Mouse (Mus musculus): ENCODE results near the gene Myom3.
"Not testable (repeated sequence)": the region's sequence is repeated elsewhere in the genome, so short reads cannot be mapped to it uniquely, and the experiment has no call there.

The Myom3 gene

DNA sequence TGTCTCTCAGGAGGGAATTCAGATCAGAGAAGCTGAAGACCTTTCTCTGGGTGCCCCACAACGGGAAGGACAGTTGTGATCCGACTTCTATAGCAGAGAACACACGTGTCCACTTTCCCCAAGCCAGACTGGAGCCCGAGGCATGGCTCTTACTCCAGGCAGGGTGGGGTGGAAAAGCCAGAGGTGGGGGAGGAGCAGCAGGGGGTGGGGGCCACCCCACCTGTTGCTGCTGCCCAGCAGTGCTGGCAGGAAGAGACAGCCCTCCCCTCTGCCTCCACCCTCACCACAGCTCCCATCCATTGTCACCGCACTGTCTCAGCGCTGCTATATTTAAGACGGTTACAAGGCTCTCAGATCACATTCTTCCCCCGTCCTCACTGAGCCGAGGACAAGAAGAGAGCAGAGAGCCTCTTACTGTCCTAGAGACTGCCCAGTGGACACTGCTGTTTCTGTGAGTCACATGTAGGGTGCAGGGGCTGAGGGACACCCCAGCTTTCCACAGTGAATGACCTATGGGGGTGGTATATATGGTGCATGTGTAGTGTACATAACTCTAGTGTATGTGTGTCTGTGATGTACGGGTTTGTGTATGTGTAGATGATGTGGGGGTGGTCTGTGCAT lies at the start of gene Myom3:
Gene Myom3 (plus strand): TSS at position 360 of the 621 bp plus-strand sequence.
- no peak for DNase-seq

DNA sequence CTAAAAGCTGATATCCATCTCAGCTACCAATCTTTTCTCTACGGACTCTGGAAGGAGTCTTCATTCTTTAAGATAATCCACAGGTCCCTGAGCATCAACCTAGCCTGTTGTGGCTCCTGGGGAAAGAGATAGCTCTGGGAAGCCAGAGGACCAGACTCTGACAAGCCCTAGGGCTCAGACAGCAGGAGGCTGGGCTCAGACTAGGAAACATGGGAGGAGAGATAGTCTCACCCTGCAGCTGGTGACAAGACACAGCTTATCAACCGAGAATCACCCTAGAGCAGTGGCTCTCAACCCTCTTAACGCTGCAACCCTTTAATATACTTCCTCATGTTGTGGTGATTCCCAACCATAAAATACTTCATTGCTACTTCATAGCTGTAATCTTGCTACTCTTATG lies 49.1 kb upstream of the Myom3 start:
- no peak for DNase-seq

DNA sequence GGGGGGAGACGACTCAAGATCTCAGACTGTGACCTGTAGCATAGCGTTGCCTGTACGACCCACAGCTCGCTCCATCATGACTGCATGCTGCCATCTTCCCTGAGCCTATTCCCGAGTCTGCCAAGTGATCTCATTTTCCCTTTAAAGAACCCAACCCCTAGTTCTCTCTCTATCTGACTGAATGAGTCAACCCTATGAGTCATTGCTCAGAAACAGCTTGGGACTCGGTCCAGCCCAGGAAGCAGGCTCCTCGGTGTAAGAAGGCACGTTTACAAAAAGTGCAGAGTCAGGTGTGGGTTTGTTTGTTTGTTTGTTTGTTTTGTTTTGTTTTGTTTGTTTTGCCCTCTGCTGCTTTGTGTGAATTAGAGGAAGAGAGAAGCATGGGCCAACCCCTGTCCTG lies 44.7 kb upstream of the Myom3 start:
- DNase-seq, result no peak

DNA sequence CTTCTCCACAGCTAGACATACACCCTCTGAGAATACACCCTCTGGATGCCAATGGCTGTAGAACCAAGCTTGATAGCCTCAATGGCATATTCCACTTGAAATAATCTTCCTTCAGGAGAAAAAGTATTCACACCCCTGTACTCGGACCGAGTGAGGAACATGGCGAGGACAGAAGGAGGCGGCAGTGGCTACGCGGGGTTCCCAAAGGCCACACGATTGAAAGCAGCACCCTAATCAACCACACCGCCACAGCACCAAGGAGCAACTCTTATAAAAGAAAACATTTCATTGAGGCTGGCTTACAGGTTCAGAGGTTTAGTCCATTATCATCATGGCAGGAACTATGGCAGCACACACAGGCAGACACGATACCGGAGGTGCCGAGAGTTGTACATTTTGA lies 43.1 kb upstream of the Myom3 start:
- not testable (repeated sequence) for DNase-seq

DNA sequence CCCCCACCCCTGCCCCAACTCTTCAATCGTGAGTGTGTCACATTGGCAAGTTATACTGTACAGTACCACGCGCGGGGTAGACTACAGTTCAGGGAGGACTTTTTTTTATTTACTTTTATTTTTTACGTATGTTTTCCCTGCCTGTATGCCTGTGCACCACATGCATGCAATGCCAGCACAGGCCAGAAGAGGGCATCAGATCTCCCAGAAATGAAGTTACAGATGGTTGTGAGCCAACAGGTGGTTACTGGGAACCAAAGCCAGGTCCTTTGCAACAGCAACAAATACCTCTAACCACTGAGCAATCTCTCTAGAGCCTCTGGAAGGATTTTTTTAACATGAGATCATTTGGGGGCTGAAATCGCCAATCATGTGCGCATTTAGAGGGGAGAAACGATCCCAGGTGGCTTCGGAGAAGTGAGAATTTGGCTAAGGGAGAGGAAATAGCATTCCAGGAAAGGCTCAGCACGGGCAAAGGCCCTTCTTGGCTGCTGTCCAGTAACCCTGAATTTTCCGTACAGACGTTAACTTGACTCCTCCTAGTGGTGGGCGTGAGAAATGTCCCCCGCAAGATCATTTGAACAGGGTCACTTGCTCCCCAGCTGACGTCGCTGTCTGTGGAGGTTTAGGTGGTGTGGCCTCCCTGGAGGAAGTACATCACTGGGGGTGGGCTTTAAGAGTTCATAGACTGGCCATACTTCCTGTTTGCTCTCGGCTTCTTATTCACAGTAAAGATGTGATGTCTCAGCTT lies 36.8 kb upstream of the Myom3 start:
- no peak for DNase-seq

DNA sequence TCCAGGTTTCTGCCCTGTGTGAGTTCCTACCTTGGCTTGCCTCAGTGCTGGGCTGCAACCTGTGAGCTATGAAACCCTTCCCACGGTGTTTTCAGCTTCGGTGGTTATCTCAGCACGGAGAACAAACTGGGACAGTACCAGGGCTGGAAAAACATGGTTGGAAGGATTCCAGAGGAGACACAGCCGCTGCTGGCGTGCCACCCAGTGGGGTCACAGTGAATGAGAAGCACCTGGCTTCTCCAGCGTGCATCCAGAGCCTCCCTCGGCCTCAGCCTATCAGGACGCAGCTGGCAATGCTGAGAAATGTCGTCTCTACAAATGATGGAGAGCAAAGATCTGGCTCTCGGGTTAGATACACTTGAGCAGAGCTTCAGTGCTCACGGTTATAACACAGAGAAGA lies 33.1 kb upstream of the Myom3 start:
- peak; percentile 39 to 51 for DNase-seq

DNA sequence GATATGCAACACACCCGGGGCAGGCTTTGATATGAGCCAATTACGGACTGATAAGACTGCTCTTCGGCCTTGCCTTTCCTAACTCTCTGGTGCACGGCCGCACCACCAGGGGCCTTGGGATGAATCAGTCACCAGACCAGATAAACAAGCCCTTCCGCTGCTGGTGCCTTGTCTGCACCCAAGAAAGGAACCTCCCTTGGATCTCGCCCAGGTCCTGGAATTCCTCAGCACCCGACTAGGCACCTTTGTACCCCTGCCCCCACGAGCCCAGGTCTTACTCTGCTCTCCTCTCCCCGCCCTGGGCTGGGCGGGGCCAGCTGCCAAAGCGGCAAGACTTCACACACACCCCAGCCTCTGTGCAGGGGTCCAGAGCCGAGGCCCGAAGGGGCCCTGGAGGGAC lies 31.7 kb upstream of the Myom3 start, which contains the start of gene Il22ra1:
Gene Il22ra1 (plus strand): TSS at position 356 of the 400 bp plus-strand sequence.
- no peak for DNase-seq

DNA sequence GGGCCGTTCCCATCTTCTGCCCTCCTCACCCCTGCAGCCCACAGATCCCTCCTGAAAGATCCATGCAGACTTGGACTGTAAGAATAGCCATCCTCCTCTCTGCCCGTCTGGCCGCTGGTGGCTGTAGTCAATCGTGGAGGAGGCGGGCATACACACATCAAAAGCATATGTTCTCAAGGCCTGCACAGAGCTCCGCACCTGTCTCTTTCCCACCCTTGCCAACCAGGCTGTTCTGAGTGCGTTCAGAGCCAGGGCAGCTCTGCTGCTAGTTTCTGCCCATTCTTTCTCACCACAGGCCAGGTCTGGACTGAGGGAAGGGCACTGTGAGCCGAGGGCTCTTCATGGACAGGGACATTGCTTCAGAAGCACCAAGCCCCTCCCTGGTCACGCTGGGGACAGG lies 29.3 kb upstream of the Myom3 start:
- DNase-seq, result peak; percentile 73 to 76

DNA sequence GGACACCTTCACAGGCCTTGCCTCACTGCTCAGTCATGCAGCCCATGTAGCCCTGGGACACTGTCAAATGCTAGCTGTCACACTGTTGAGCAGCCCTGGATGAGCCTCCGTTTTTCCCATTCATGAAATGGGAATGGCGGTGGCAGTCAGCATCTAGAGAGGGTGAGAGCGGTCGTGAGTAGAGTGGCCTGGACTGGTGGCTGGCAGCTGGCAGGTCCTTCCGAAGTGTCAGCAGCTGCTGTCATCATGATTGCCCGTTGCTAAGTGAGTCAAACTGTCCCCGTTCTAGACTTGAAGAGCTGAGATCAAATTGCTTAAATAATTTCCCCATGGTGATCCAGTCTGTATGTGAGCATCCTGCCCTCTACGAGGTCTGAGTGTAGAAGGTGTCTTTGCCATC lies 28.6 kb upstream of the Myom3 start:
- no peak for DNase-seq

DNA sequence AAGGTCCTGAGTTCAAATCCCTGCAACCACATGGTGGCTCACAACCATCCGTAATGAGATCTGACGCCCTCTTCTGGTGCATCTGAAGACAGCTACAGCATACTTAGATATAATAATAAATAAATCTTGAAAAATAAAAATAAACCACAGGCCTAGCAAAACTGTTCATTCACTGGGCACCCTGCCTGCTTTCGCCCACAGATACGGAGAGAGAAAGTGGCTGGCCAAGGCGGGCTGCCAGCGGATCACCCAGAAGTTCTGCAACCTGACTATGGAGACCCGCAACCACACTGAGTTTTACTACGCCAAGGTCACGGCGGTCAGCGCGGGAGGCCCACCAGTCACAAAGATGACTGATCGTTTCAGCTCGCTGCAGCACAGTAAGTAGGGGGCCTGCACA lies 25.6 kb upstream of the Myom3 start:
- no peak for DNase-seq

DNA sequence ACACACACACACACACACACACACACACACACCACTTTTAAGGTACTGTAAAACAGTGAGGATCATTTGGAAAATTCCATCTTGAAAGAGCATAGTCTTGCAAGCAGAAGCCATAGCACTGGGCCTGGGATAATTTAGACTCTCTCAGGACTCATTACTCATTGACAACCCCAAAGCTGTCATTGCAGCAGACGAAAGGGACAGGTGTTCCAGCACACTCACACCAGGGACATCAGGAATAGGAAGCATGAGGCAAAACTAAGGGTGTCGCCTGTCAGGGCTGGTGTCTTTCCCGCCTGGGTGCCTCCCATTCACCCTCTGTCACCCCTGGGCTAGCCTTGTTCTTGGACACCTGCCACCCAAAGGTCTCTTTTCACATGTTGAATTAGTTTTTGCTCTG lies 22.6 kb upstream of the Myom3 start:
- no peak for DNase-seq

DNA sequence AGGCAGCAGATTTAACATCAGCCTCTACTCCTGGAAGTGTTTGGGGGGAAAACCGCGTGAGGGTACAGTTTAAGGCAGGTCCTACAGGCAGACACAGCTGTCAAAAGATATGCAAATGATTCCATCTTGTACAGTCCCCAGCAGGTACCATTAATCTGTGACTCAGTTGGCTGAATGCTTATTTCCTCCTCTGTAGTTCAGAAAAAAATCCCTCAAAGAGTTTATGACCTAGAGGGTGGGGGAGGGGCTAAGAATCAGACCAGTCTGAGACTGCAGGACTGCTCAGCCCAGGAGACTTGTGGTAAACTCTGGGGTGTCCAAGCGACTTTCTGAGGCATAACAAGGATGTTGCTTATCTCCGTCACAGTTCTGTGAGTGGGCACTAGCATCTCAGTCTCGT lies 21.3 kb upstream of the Myom3 start:
- no peak for DNase-seq

DNA sequence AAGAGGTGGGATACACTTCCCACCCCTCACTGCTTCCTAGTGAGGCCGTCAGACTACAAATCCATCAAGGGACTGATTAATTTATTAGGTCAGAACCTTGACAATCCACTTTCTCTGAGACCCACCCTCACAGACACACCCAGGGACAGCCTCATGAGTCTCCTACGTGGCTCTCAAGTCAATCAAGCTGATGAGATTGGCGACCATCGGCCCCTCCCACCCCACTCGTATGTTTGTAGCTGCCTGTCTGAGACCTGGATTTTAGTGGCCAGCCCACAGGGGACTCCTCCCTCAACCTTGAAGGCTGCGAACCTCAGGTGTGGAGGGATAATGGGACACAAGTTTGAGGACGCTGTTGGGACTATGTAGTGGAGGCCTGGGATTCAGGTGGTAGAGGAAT lies 20.4 kb upstream of the Myom3 start:
- DNase-seq, result no peak

DNA sequence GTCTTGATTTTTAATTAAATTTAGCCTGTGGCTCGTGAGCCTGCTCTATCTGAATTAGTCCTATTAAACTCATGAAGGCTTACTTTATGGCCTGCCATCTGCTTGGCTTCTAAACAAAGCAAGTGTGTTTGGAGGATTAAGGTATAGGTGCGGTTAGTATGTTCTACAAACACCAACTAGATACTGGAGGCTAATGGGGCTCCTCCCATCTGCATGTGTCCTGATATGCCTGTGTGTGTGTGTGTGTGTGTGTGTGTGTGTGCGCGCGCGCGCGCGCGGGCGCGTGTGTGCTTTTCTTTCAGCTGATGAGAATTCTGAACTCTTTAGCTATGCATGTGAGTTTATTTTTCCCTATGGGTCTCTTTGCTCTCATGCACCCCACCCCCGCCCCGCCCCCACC lies 19.8 kb upstream of the Myom3 start:
- DNase-seq, result no peak

DNA sequence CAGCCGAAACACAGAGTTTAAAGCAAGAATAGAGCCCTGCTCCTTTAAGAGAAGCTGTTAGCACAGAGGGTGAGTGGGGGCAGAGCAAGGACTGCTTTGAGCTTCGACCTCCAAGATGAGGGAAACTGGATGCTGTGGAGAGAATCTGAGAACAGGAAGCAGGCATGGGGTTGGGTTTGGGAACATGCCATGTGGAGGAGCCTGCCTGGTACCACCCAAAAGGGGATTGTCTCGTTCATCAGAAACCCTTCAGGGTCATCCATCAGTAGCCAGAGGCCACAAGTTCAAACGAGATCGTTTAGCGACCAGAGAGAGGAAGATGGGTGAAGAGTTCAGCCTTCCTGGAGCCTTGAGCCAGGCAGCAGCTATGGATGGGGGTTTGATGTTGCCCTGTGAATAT lies 16.0 kb upstream of the Myom3 start:
- DNase-seq, result no peak

DNA sequence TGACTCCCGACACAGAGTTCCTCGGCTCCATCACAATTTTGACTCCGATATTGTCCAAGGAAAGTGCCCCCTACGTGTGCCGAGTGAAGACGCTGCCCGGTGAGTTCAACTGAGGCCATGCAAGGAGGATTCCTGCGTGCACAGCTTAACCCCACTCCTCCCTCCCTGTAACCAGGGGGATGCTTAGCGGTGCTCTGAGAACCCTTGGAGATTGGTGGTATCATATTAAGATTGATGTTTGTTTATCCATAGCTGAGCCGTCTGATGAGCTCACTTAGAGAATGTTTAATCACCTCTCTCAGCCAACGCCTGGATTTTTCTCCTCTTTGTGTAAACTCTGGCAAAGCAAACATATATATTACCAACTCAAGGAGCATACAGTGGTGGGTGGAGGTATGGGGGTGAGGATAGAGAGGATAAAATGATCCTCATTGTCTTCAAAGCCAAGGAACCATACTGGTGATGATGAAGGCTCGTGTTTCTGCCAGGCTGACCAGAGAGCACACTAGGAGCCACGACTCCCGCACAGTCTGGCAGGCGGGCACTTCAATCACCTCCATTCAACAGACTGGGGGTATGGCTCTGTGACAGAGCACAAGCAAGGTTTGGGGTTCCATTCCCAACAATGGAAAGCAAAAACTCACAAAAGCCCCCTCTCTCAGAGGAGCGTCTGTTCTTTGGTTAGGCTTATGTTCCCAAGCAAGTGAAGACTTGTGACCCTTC lies 14.6 kb upstream of the Myom3 start:
- DNase-seq, result no peak

DNA sequence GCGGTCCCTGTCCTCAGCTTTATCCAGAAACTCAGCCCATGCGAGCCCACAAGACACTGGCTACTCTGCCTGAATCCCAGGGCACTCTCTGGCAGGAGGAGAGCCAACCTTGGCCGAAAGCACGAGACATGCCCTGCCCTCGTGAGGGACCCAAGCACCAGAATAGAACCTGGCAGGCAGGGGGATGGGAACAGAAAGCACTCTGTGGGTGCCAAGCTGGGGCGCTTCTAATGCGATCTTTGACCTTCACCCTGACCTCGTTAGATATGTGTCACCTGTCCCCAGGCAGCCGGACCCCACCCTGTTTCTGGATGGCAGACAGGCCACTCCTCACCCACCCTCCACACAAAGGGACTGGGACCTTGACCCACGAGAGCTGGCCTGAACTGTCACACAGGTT lies 13.9 kb upstream of the Myom3 start:
- no peak for DNase-seq

DNA sequence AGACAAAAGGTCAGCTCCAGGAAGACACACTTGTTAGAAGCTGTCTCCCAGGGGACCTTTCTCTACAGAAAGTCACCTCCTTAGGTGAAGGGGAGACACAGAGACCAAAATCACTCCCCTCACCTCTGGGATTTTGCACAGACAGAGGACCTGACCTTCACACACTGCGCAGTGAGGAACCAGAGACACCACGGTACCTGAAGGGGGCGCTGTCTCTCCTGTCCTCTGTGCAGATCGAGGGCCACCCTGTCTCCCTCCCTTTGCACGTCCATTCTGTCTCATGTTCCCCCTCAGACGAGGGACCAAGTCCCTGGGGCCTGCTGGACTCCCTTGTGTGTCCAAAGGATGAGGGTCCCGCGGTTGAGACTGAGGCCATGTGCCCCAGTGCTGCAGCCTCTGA lies 8.6 kb upstream of the Myom3 start:
- no peak for DNase-seq

DNA sequence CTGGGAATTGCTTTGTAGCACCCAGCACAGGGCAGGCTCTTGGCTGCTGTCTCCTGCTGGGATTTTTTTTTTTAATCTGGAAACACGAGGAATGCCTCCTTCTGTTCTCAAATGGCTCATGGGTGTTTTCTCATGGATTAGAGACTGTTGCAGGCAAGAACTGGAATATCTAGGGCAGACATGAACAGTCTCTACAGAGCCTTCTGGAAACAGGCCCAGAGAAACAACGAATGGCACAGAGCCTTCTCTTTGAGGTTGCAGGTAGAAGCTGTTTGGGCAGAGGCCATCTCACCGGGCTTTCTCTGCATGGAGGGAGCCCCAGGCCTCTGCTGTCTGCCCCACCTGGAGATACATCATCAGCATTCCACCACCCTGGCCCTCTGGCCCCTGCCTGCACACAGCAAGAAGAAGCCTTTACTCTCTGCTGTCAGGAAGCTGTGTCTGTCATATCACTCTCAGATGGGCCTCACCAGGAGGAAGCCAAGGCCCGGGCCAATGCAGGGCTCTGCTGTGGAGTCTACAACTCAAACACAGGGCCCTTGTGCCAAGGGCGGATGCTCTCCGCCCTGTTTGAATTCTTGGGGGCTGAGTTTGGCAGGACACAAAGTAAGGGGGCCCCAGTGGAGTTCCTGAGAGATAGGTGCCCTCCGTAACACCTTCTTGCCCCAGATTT lies 7.3 kb upstream of the Myom3 start:
- DNase-seq, result peak in 1 of 2 experiments; percentile 26

DNA sequence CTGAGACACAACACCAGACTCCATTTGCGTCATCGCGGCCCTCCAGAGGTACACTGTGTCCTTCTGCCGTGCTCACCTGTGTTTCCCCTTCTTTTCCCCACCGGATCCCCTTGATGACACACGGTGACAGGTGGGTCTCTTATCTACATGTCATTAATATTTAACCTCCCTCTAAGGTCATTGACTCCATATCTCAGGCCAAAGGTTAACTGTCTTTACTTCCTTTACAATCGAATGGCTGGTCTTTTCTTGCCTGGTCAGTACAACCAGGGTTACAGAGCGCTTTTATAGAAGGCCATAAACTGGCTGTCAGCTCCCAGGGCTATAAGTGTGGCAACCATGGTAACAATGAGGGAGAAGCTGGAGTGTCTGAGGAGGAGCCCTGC lies 6.7 kb upstream of the Myom3 start:
- no peak for DNase-seq

DNA sequence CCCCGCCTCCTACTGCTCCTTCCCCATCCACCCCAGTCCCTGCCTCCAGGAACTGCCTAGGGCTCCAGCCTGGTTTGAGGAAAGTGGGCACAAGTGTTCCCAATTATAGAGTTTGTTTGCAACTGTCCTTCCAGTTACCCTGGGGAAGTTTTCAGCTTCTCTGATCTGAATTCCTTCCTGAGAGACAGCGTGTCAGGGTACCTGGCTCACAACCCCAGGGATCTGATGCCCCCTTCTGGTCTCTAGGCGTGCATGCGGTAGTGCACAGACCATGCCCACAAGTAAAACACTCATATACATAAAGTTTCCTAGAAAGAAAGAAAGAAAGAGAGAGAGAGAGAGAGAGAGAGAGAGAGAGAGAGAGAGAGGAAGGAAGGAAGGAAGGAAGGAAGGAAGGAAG lies 1.2 kb upstream of the Myom3 start:
- DNase-seq, result no peak

DNA sequence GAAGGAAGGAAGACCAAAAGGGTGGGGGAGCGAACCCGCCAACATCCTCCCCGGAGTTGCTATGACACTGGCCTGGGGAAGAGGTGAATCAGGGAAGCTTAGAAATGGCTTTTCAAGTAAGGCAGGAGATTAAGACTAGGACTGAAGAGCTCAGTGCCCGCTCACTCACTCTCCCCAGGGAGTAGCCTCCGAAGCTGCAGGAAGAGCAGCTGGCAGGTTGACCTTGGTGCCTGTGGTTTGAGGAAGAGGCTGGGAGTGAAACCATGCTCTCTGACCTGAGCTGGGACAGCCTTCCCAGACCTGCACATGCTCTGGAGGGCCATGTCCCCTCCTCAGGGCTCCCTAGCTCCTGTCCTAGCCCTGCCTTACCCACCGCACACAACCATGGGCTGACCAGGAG lies 690 bp upstream of the Myom3 start:
- DNase-seq, result no peak

DNA sequence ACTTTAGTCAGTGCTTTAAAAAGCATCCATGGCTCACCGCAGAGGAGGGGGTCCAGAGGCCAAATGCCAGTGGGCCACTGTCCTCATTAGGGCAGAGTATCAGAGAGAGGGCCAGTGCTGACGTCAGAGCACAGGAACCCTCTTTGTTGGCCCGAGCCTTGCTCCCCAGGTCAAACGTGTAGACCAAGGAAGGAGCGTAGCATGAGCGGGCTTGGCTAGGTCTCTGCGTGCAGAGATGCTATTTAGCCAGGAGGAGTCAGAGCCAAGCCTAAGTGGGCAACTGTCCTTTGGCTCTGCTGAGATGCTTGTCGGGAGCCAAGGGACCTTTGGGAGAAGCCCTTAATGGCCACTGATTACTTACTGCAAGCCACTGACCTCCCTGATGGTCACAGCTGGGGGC lies 1.5 kb downstream of the Myom3 start:
- DNase-seq, result peak; percentile 51 to 55

DNA sequence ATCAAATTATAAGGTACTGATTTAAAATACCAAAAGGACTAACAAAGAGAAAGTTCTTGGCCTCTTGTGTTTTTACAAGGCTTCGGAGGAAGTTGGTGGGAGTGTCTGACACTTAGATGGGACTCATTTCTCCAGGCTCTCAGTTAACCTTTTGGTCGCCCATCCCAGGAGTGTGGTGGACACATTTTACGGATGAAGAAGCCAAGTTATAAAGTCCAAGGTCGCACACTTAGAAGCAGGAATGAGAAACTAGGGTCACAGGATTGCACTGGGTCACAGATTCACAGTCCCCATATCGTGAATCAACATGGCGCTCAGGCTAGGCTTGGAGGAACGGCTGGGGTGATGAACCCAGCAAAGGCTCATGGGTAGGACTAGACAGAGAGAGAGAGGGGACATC lies 2.1 kb downstream of the Myom3 start:
- DNase-seq, result no peak

Data from cerebellum, postnatal 14 days (tissue).